Mouse (Mus musculus) stomach, postnatal 0 days (tissue): ENCODE measurements around the gene Polr2a. TPM values are rescaled to one million over a fixed set of nuclear protein-coding genes. Genes with fewer than 3 reads are reported as not detected.

Experiments used
- ATAC-seq: fragments of 200-750 bp; cut with Nextera tagmentation; 2 replicates; pipeline ENCODE4 v1.8.0; 2017; ENCODE audit not compliant: low FRiP score, low TSS enrichment
- DNase-seq: peaks from one replicate; pipeline ENCODE4 v3.0.0-alpha.2; 2016; ENCODE audit warnings: low spot score
- H3K27ac ChIP-seq: fragments of 300-500 bp; sonication (generic); replicated peaks from 2 replicates; pipeline ENCODE4 v1.5.1; 2014; ENCODE audit warnings: mild to moderate bottlenecking, control low read depth
- H3K27me3 ChIP-seq: fragments of 300-500 bp; sonication (generic); 2 replicates; pipeline ENCODE4 v1.6.1; 2014; ENCODE audit warnings: low read length; ENCODE audit not compliant: control insufficient read depth, insufficient read depth
- H3K36me3 ChIP-seq: fragments of 300-500 bp; sonication (generic); 2 replicates; pipeline ENCODE4 v1.6.1; 2014; ENCODE audit warnings: low read length, mixed read lengths; ENCODE audit not compliant: control insufficient read depth, insufficient read depth
- H3K4me1 ChIP-seq: fragments of 300-500 bp; sonication (generic); replicated peaks from 2 replicates; pipeline ENCODE4 v1.6.1; 2014; ENCODE audit warnings: antibody characterized with exemption; ENCODE audit not compliant: control insufficient read depth, insufficient read depth
- H3K4me2 ChIP-seq: fragments of 300-500 bp; sonication (generic); replicated peaks from 2 replicates; pipeline ENCODE4 v1.6.1; 2014; ENCODE audit warnings: low read depth, mild to moderate bottlenecking, control low read depth, moderate library complexity
- H3K4me3 ChIP-seq: fragments of 300-500 bp; sonication (generic); 2 replicates; pipeline ENCODE4 v1.5.1; 2014; ENCODE audit warnings: low read depth, low read length, control low read depth
- H3K9ac ChIP-seq: fragments of 300-500 bp; sonication (generic); 2 replicates; pipeline ENCODE4 v1.6.1; 2014; ENCODE audit warnings: mild to moderate bottlenecking, low read length, control low read depth, mixed read lengths
- H3K9me3 ChIP-seq: fragments of 300-500 bp; sonication (generic); 2 replicates; pipeline ENCODE4 v1.6.1; 2016; ENCODE audit warnings: low read length; ENCODE audit not compliant: control insufficient read depth
- CTCF ChIP-seq: IDR thresholded peaks from 2 replicates; pipeline ENCODE4 v1.5.1; 2016; ENCODE audit warnings: antibody characterized with exemption, low read depth, mild to moderate bottlenecking, moderate library complexity
- EP300 ChIP-seq: optimal IDR thresholded peaks from 2 replicates; pipeline ENCODE3; 2016; ENCODE audit warnings: antibody characterized with exemption
- WGBS: fragments of 180-500 bp; shearing (Covaris S2); extraction: QIAGEN DNeasy Blood & Tissue Kit; methylation state at CpG from one replicate; pipeline ENCODE4 v1.1.7; 2014; 5-methylcytosine and 5-hydroxymethylcytosine counted together
- polyA plus RNA-seq: library from polyadenylated mRNA; unstranded; fragments of >200 nt; fragmentation: Nextera tagmentation; extraction: Ambion mirVana; gene quantifications from 2 replicates; pipeline ENCODE4 v1.2.1, GENCODE M21; 2015

The Polr2a gene
- polyA plus RNA-seq, 1 experiment from 2014 or later = 7.9 TPM

DNA sequence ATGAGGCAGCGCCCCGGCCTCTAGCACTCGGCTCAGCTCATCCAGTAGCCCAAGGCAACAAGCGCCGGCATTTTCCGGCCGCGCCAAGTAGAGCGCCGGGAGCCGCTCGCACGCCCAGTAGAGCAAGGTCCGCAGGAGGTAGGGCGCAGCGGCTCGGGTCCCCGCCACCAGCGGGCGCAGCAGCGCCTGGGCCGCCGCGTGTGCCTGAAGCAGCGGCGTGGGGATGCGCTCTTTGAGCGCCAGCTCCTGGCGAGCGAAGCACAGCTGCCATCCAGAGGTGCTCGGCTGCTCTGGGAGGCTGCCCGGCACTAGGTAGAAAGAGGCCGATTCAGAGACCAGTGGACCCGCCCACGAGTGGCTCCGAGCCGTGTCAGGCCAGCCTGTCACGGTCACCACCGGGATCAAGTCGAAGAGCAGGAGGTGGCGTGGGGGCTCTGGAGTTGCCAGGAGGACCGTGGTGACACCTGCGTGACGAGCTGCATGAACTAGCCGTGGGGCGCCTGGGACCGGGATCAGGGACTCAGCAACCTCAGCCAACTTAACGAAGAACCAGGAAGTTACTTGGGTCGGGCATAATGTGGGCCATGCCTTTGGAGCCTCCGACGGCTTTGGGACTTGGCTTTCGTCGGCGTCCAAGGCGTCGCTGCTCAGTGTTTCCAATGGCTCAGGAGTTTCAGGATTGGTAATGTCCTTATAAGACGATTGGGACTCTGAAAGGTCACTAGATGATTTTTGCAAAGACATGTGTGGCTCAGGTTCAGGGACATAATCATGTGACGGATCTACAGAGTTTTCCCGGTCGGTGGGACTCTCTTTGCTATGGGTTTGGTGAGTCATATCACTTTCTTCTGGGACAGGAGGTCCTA, 45.6 kb upstream of the Polr2a start:
- H3K9ac ChIP-seq = peak overlapping the region; percentile 67
- H3K9me3 ChIP-seq = no peaks in the 10 kb centered on the region
- peak; percentile 74 for ATAC-seq
- 1% methylated on average over 60 of the region's 60 CpGs for WGBS
- peak; percentile 86 for DNase-seq
- peak overlapping the region; percentile 73 for H3K4me2 ChIP-seq
- no peaks in the 10 kb centered on the region for H3K27me3 ChIP-seq
- no peaks in the 10 kb centered on the region for H3K36me3 ChIP-seq
- H3K4me1 ChIP-seq = peaks cover 4% of the 10 kb centered on the region
- H3K27ac ChIP-seq = peak overlapping the region; percentile 78
- H3K4me3 ChIP-seq = peak overlapping the region; percentile 55
- no peak for TF ChIP-seq EP300
- peak; percentile 83 for TF ChIP-seq CTCF

- H3K4me2 ChIP-seq = peak overlapping the region; percentile 73
- H3K27me3 ChIP-seq = no peaks in the 10 kb centered on the region
- DNase-seq = peak; percentile 29
- H3K36me3 ChIP-seq = no peaks in the 10 kb centered on the region
- TF ChIP-seq EP300 = no peak
- TF ChIP-seq CTCF = no peak
- H3K9ac ChIP-seq = peak overlapping the region; percentile 67
- peaks cover 4% of the 10 kb centered on the region for H3K4me1 ChIP-seq
- ATAC-seq = peak; percentile 5
- WGBS = 4% methylated on average over 12 of the region's 12 CpGs
- H3K27ac ChIP-seq = no peak overlapping the region; the same call in 1 of the 2 replicates
- peak overlapping the region; percentile 55 for H3K4me3 ChIP-seq
- no peaks in the 10 kb centered on the region for H3K9me3 ChIP-seq
These were observed 44.9 kb upstream of the Polr2a start for GRCm38 (mm10) chr11:69803328-69803727.

- Histone ChIP-seq H3K27ac (no peak overlapping the region), H3K27me3 (no peaks in the 10 kb centered on the region), H3K9me3 (no peaks in the 10 kb centered on the region), H3K4me1 (peaks cover 4% of the 10 kb centered on the region), H3K36me3 (no peaks in the 10 kb centered on the region), H3K4me3 (peak overlapping the region; percentile 55), H3K9ac (peak overlapping the region; percentile 67), H3K4me2 (peak overlapping the region; percentile 73)
- TF ChIP-seq EP300 (no peak), CTCF (0 out of 2 replicates have a peak, but pooled peaks have one; percentile 5)
- DNase-seq (peak; percentile 89), ATAC-seq (peak; percentile 30; the same call in 1 of the 2 replicates)
- WGBS = under 1% methylated on average over 28 of the region's 33 CpGs
These were observed 44.2 kb upstream of the Polr2a start for GRCm38 (mm10) chr11:69802648-69803105.

DNA sequence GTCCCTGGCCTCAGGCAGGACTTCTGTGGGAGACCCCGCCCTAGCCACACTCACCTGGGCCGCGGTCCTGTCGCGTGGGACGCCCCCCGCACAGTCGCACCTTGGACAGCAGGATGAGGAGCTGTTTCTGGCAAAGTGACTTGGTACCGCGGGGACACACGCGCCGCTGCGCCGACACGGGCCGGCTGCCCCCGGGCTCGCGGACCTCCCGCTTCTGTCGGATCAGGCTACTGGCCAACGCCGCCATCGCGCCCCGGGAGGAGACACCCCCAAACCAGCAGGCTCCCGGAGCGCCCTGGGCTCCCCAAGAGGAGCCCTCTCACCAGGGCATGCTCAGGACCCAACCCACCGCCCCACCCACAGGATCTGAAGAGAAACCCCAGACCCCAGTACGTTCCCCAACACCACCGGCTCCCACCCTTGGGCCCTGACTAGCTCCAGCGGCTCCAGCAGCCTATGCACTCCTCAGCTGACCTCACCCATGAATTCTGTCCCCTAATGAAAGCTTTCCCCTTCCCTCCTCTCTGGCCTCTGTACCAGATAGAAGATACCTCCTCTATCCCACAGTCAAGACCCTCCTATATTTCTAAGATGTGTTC, 43.0 kb upstream of the Polr2a start, which contains the start of gene Fgf11:
Gene Fgf11, minus strand, starts transcription at position 479 of the 599 bp plus-strand sequence.
- H3K4me2 ChIP-seq = peak within 1 kb of the TSS; percentile 73
- no peaks in the 10 kb centered on the region for H3K27me3 ChIP-seq
- ATAC-seq = no peak
- H3K36me3 ChIP-seq = no peaks in the 10 kb centered on the region
- peak; percentile 41 for DNase-seq
- peak within 1 kb of the TSS; percentile 9; the same call in 1 of the 2 replicates for H3K27ac ChIP-seq
- WGBS = 1% methylated on average over 29 of the region's 33 CpGs
- peak within 1 kb of the TSS; percentile 55 for H3K4me3 ChIP-seq
- H3K9ac ChIP-seq = peak within 1 kb of the TSS; percentile 67
- H3K4me1 ChIP-seq = peaks cover 4% of the 10 kb centered on the region
- TF ChIP-seq EP300 (no peak), CTCF (no peak)
- H3K9me3 ChIP-seq = no peaks in the 10 kb centered on the region

- peak overlapping the region; percentile 24 for H3K27ac ChIP-seq
- peak; percentile 19 for ATAC-seq
- no peaks in the 10 kb centered on the region for H3K27me3 ChIP-seq
These were observed 42.2 kb upstream of the Polr2a start for GRCm38 (mm10) chr11:69800392-69801197.

More at GRCm38 (mm10) chr11:69800392-69801197, 42.2 kb upstream of the Polr2a start:
- peaks cover 4% of the 10 kb centered on the region for H3K4me1 ChIP-seq
- no peaks in the 10 kb centered on the region for H3K9me3 ChIP-seq
- H3K36me3 ChIP-seq = no peaks in the 10 kb centered on the region
- WGBS = 2% methylated on average over 36 of the region's 36 CpGs
- TF ChIP-seq EP300 (no peak), CTCF (no peak)
- H3K4me2 ChIP-seq = peak overlapping the region; percentile 73
- peak overlapping the region; percentile 61 for H3K9ac ChIP-seq
- DNase-seq = peak; percentile 87
- H3K4me3 ChIP-seq = peak overlapping the region; percentile 44
